Mouse (Mus musculus) liver, postnatal 0 days (tissue): ENCODE data around the gene Smg9.

Experiments used
- CTCF ChIP-seq: sonication (generic); IDR thresholded peaks from 2 replicates; pipeline ENCODE4 v1.5.1; 2016; ENCODE audit warnings: antibody characterized with exemption, low read depth
- EP300 ChIP-seq: IDR thresholded peaks from 2 replicates; pipeline ENCODE4 v1.6.1; 2016; ENCODE audit warnings: antibody characterized with exemption, low read depth, mild to moderate bottlenecking

DNA sequence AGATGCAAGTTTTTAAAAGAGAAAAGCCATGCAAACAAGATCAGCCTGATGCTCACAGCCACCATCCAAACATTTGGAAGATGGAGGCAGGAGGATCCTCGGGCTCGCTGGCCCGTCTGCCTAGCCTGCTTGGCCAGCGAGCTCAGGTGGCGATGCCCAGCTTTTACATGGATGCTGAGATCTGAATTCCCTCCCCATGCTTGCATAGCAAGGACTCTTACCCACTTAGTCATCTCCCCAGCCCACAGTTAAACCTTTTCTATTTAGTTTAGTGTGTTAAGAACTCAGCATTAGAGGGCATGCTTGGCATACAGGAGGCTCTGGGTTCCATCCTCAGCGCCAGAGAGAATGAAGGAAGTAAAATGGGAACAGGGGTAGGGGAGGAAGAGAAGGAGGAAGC, 39.8 kb downstream of the Smg9 start:
- TF ChIP-seq CTCF (no peak), EP300 (no peak)
